Mouse (Mus musculus): ENCODE measurements around the gene Mob2. TPM values are rescaled to one million over a fixed set of nuclear protein-coding genes. Genes with fewer than 3 reads are reported as not detected.

Mob2 gene
- 29.6 and 34.7 TPM in 2 replicates for polyA plus RNA-seq (2012; ENCODE audit: insufficient read depth, insufficient read length, missing spikeins)

DNA sequence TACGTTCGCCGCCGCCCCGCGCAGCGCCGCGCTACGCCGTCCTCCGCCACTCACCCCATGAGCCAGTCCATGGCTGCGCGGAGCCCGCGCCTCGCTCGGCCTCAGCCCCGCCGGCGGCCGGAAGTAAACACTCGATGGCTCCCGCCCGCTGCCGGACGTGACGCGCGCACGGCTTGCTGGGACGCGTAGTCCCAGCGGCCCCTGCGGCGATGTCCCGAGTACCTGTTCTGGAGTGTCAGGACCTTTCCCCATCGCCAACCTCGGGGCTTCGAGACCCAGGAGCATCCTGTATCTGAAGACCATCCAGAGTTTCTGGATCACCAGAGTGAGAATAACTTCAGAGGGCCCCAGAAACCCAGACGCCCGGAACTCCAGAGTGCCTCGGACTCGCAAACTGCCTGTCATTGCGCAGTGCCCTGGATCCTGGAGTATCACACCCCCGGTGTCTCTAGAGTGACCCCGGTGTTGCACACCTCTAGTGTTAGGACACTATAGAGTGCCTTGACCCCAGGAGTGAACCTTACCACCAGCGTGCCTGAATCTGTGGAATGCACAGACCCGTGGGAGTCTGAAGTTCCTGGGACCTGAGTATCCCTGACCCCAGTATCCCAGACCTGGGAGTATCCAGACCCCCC is at the start of gene Mob2:
TSS of gene Mob2 (minus strand) at position 135 of the 635 bp plus-strand sequence.
- Histone ChIP-seq H3K27ac (replicated peaks; ENCODE audit: low read depth, low read length) (peak within 1 kb of the TSS; percentile 72), H3K4me1 (ENCODE audit: control insufficient read depth, insufficient read depth, insufficient read length, low read length) (peaks cover 23% of the 10 kb centered on the region), H3K4me3 (ENCODE audit: insufficient read depth, low read depth, low read length) (peak within 1 kb of the TSS; percentile 83)

DNA sequence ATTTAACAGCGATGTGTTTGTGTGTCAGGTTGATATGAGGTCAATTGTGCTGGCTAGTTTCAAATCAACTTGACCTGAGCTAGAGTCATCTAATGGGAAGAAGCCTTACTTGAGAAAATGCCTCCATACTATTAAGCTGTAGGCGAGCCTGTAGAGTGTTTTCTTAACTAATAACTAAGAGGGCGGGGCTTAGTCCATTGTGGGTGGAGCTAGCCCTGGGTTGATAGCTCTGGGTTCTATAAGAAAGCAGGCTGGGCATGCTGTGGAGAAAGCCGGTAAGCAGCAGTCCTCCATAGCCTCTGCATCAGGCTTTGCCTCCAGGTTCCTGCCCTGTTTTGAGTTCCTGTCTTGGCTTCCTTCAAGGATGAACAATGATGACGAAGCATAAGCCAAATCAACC is 43.9 kb upstream of the Mob2 start:
- H3K27ac ChIP-seq (replicated peaks; ENCODE audit: low read depth, low read length) = no peak overlapping the region
- H3K4me3 ChIP-seq (ENCODE audit: insufficient read depth, low read depth, low read length) = no peak overlapping the region
- H3K4me1 ChIP-seq (ENCODE audit: control insufficient read depth, insufficient read depth, insufficient read length, low read length) = no peaks in the 10 kb centered on the region

- no peak overlapping the region for H3K27ac ChIP-seq (replicated peaks; ENCODE audit: low read depth, low read length)
- H3K4me3 ChIP-seq (ENCODE audit: insufficient read depth, low read depth, low read length) = no peak overlapping the region
- no peaks in the 10 kb centered on the region for H3K4me1 ChIP-seq (ENCODE audit: control insufficient read depth, insufficient read depth, insufficient read length, low read length)
Measured at GRCm38 (mm10) chr7:142097776-142098175, 36.9 kb upstream of the Mob2 start.

- peaks cover 3% of the 10 kb centered on the region; the same call in 1 of the 2 replicates for H3K4me1 ChIP-seq (ENCODE audit: control insufficient read depth, insufficient read depth, insufficient read length, low read length)
Measured at GRCm38 (mm10) chr7:142096701-142097100, 35.8 kb upstream of the Mob2 start.

DNA sequence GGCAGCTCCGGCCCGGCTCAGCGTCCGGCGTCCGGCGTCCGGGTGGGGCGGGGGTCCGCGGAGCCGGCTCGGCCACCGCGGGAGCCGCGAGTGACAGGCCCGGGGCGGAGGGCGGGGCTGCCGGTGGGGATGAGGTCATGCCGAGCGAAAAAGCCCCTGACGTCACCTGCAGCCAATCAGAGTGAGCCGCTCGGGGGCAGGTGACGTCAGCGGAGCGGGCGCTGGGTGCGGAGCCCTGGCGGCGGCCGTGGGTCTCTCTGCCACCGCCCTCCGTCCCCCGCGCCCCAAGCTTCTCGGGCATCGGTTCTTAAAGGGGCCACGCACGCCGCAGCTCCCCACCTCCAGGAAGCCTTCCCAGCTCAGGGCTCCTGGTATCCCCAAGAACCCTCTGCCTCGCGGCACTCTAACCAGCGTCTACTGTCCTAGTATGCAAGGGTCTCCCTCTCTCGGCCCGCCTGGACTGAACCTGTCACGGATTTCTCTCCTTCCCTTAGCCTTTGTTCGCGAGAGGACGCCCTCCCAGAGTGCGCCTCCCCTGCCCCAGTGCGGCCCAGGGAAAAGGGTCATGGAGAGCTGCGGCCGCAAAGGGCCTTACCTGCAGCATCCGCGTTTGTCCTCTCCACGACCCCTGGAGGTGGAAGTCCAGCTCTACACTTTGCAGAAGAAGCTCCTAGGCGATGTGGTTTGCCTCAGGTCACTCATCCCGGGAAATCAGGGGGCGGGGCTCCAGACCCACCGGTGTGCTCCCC is 34.5 kb upstream of the Mob2 start, which contains the start of gene Dusp8:
TSS of gene Dusp8 (minus strand) at position 661 of the 749 bp plus-strand sequence.
- peak within 1 kb of the TSS; percentile 77 for H3K27ac ChIP-seq (replicated peaks; ENCODE audit: low read depth, low read length)
- peaks cover 3% of the 10 kb centered on the region; the same call in 1 of the 2 replicates for H3K4me1 ChIP-seq (ENCODE audit: control insufficient read depth, insufficient read depth, insufficient read length, low read length)
- H3K4me3 ChIP-seq (ENCODE audit: insufficient read depth, low read depth, low read length) = peak within 1 kb of the TSS; percentile 77

More at GRCm38 (mm10) chr7:142096701-142097100, 35.8 kb upstream of the Mob2 start:
- H3K27ac ChIP-seq (replicated peaks; ENCODE audit: low read depth, low read length) = no peak overlapping the region
- H3K4me3 ChIP-seq (ENCODE audit: insufficient read depth, low read depth, low read length) = no peak overlapping the region

DNA sequence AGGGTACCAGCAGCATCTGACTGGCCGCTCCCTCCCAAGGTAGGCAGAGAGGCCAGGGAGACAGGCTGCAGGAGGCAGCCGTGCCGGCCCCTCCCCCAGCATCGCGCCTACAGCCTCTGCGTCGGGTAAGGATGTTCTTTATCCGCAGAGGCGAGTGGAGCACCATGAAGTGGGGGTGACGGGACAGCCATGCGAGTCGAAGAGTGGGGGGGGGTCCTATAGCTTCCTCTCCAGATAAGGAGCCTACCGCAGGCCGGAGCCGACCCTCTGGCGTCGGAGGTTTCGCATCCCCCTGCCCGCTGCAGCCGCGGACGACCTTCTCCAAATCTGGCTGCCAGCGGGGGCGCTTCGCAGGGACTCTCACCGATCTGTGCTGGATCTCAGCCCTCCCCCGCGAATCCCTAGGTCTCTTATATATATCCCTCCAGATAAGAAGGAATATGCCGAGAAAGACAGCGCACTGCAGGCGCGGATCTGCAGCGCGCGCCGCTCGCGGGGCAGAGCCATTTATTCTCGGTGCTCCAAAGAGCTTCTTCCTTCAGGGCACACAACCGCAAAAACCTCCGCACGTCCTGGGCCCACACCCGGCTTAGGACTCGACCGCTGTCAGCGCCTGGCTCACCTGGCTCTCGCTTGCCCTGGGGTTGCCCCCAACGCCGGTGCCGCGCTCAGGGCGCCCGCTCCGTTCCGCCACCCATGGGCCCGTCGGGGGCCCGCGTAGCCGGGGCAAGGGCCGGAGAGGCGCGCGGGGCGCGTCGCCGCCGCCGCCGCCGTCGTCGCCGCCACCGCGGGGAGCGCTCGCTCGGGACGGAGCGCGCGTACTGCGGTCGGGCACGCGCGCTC is 33.7 kb upstream of the Mob2 start:
- Histone ChIP-seq H3K27ac (replicated peaks; ENCODE audit: low read depth, low read length) (peak overlapping the region; percentile 42), H3K4me3 (ENCODE audit: insufficient read depth, low read depth, low read length) (peak overlapping the region; percentile 77), H3K4me1 (ENCODE audit: control insufficient read depth, insufficient read depth, insufficient read length, low read length) (peaks cover 3% of the 10 kb centered on the region; the same call in 1 of the 2 replicates)

- Histone ChIP-seq H3K4me1 (ENCODE audit: control insufficient read depth, insufficient read depth, insufficient read length, low read length) (peaks cover 3% of the 10 kb centered on the region; the same call in 1 of the 2 replicates), H3K27ac (replicated peaks; ENCODE audit: low read depth, low read length) (no peak overlapping the region), H3K4me3 (ENCODE audit: insufficient read depth, low read depth, low read length) (peak overlapping the region; percentile 77)
Measured at GRCm38 (mm10) chr7:142093696-142094240, 32.9 kb upstream of the Mob2 start.

DNA sequence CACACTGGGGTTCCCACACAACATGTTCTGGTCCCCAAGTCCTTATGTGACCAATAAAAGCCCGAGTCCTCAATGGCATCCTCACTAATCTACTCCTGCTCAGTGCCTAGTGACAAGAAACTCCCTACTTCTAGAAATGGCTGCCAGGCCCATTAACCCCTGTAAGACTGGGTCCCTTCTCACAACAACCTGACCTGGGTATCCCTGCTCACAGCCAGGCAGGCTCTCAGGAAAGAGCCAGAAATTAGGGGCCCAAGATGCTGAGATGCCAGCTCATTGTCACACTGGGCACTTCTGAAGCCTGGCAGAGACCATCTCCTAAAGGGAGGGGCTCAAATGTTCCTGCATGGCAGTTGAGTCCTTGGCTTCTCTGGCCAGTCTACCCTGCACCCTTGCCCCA is 32.1 kb upstream of the Mob2 start:
- peaks cover 3% of the 10 kb centered on the region; the same call in 1 of the 2 replicates for H3K4me1 ChIP-seq (ENCODE audit: control insufficient read depth, insufficient read depth, insufficient read length, low read length)
- H3K4me3 ChIP-seq (ENCODE audit: insufficient read depth, low read depth, low read length) = peak overlapping the region; percentile 77; the same call in 1 of the 2 replicates

DNA sequence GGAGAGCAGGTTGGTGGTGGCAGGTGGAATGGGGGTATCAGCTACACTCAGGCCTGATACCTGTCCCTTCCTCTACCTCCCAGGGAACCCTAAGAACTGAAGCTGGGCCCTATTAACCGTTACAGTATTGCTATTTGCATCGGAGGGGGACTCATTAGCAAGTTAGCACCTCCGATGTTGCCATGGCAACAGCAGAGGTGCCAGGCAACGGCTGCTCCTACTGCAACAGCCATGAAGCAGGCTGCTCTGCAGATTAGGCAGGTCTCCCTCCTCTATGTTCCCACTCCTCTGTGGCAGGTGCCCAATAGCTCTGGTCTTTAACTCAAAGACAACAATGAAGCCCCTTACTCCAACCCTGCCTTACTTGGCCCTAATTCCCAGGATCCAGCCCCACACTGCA is 31.0 kb upstream of the Mob2 start:
- no peak overlapping the region for H3K27ac ChIP-seq (replicated peaks; ENCODE audit: low read depth, low read length)
- H3K4me1 ChIP-seq (ENCODE audit: control insufficient read depth, insufficient read depth, insufficient read length, low read length) = peaks cover 3% of the 10 kb centered on the region; the same call in 1 of the 2 replicates
- H3K4me3 ChIP-seq (ENCODE audit: insufficient read depth, low read depth, low read length) = no peak overlapping the region

More for the DNA sequence above, 32.1 kb upstream of the Mob2 start:
- no peak overlapping the region for H3K27ac ChIP-seq (replicated peaks; ENCODE audit: low read depth, low read length)

GRCm38 (mm10) chr7:142089648-142090447 is 29.0 kb upstream of the Mob2 start:
- H3K27ac ChIP-seq (replicated peaks; ENCODE audit: low read depth, low read length) = no peak overlapping the region
- peaks cover 3% of the 10 kb centered on the region; the same call in 1 of the 2 replicates for H3K4me1 ChIP-seq (ENCODE audit: control insufficient read depth, insufficient read depth, insufficient read length, low read length)
- H3K4me3 ChIP-seq (ENCODE audit: insufficient read depth, low read depth, low read length) = no peak overlapping the region

DNA sequence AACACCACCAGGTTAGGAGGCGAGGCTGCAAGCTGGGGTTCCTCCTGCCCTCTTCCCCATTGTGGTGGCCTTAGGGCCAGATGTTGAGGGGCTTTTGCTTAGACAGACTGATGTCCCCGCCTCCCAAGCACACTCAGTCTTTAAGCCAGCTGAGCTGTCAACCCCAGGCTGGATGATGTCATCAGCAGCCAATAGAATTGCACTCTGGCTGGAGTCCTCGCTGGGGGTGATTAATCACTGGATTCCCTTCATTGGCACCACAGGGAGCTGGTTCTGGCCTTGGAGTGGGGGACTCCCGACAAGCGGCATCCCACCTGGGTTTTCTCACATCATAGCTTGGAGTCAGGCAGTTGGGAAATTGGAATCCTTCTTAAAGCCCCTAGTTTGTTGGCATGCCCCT is 28.0 kb upstream of the Mob2 start:
- Histone ChIP-seq H3K4me3 (ENCODE audit: insufficient read depth, low read depth, low read length) (no peak overlapping the region), H3K27ac (replicated peaks; ENCODE audit: low read depth, low read length) (no peak overlapping the region), H3K4me1 (ENCODE audit: control insufficient read depth, insufficient read depth, insufficient read length, low read length) (peaks cover 9% of the 10 kb centered on the region)

DNA sequence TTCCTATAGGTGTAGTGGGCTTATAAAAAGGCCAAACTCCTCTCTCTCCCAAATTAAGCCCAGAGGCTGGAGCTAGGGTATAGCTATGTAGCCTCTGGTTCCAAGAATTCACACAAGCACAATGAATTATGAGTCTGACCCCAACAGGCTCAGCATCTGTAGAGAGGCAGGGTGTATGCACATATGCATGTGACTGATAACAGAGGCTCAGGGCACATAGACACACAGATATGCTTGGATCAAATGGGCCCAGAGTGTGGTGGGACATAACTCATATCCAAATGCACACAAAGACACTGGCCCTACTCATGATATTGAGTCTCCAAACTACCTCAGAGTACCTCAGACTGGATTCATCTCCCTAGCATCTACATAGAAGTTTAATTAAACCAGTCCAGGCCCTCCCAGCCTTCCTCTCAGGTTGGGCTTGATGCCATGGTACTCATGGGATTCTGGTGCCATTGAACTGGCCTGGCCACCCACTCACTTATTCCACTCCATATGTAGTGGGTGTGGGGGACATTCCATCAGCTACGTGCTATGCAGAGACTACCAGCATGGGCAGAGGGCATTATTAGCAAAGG is 26.3 kb upstream of the Mob2 start:
- Histone ChIP-seq H3K4me3 (ENCODE audit: insufficient read depth, low read depth, low read length) (no peak overlapping the region), H3K27ac (replicated peaks; ENCODE audit: low read depth, low read length) (no peak overlapping the region), H3K4me1 (ENCODE audit: control insufficient read depth, insufficient read depth, insufficient read length, low read length) (peaks cover 6% of the 10 kb centered on the region)

- Histone ChIP-seq H3K27ac (replicated peaks; ENCODE audit: low read depth, low read length) (no peak overlapping the region), H3K4me1 (ENCODE audit: control insufficient read depth, insufficient read depth, insufficient read length, low read length) (peaks cover 6% of the 10 kb centered on the region)
Measured at GRCm38 (mm10) chr7:142086159-142086905, 25.5 kb upstream of the Mob2 start.

More at GRCm38 (mm10) chr7:142086159-142086905, 25.5 kb upstream of the Mob2 start:
- no peak overlapping the region for H3K4me3 ChIP-seq (ENCODE audit: insufficient read depth, low read depth, low read length)

Data from brown adipose tissue, adult 24 weeks (tissue).